Comparison of ENCODE assay signal across 15 mouse cellular contexts in genomic region chr8:12917831-12918230, GRCm38 (mm10). TPM values are rescaled to one million over a fixed set of nuclear protein-coding genes. Genes with fewer than 3 reads are reported as not detected.
DNase-seq lines count a peak whose midpoint lies in the region; ATAC-seq and TF ChIP-seq lines count a peak whose summit lies in the region.
"Had no signal": no experiment of that assay in that cellular context is flagged by ENCODE, and none has a peak within 500 bp of the region (broad histone marks: within the 10 kb centered on the region; RNA-seq: fewer than 3 reads in every experiment).

No protein-coding gene starts in this region.

- peak overlapping the region; percentile 33; the same call in 1 of the 2 replicates for H3K27ac ChIP-seq in kidney, adult 2 months (ENCODE audit: insufficient read depth, low read depth, low read length)
- H3K27ac ChIP-seq in kidney, embryonic 14.5 days (ENCODE audit: low read depth, low read length) = no peak overlapping the region
- H3K27ac ChIP-seq in forebrain, embryonic 14.5 days (ENCODE audit: low read depth, low read length) = no peak overlapping the region
- no peak overlapping the region for H3K27ac ChIP-seq in forebrain, embryonic 16.5 days (ENCODE audit: low read length)
- H3K27ac ChIP-seq in midbrain, embryonic 14.5 days (replicated peaks; ENCODE audit: low read depth, low read length) = no peak overlapping the region
- H3K27ac ChIP-seq: gastrocnemius, adult 2 months; lung, embryonic 15.5 days had no signal

- peaks cover 3% of the 10 kb centered on the region; the same call in 1 of the 2 replicates for H3K4me1 ChIP-seq in kidney, adult 2 months (ENCODE audit: control insufficient read depth, insufficient read depth, low read length)
- H3K4me1 ChIP-seq in kidney, embryonic 14.5 days (ENCODE audit: control insufficient read depth, insufficient read depth, low read length) = peaks cover 3% of the 10 kb centered on the region; the same call in 1 of the 2 replicates
- peaks cover 18% of the 10 kb centered on the region for H3K4me1 ChIP-seq in forebrain, embryonic 14.5 days (ENCODE audit: control insufficient read depth, insufficient read depth, low read length)
- peaks cover 33% of the 10 kb centered on the region for H3K4me1 ChIP-seq in forebrain, embryonic 16.5 days (replicated peaks; ENCODE audit: control insufficient read depth, insufficient read depth, low read length)
- H3K4me1 ChIP-seq in midbrain, embryonic 14.5 days (ENCODE audit: control insufficient read depth, insufficient read depth, low read length) = peaks cover 21% of the 10 kb centered on the region

- no peaks in the 10 kb centered on the region for H3K9me3 ChIP-seq in kidney, embryonic 14.5 days (ENCODE audit: control insufficient read depth, low read length)
- no peaks in the 10 kb centered on the region for H3K9me3 ChIP-seq in forebrain, embryonic 14.5 days (replicated peaks; ENCODE audit: control insufficient read depth, low read length)
- H3K9me3 ChIP-seq in forebrain, embryonic 16.5 days (ENCODE audit: control insufficient read depth, low read length) = no peaks in the 10 kb centered on the region
- no peaks in the 10 kb centered on the region for H3K9me3 ChIP-seq in midbrain, embryonic 14.5 days (ENCODE audit: control insufficient read depth, low read length)
- H3K9me3 ChIP-seq: lung, embryonic 15.5 days had no signal

- no peak overlapping the region for H3K4me3 ChIP-seq in kidney, adult 2 months (ENCODE audit: insufficient read depth, low read depth, low read length)
- no peak overlapping the region for H3K4me3 ChIP-seq in kidney, embryonic 14.5 days (ENCODE audit: low read length)
- peak overlapping the region; percentile 47; the same call in 1 of the 2 replicates for H3K4me3 ChIP-seq in forebrain, embryonic 14.5 days (ENCODE audit: low read depth, low read length)
- peak overlapping the region; percentile 41 for H3K4me3 ChIP-seq in forebrain, embryonic 16.5 days (replicated peaks; ENCODE audit: low read length)
- peak overlapping the region; percentile 57 for H3K4me3 ChIP-seq in midbrain, embryonic 14.5 days (replicated peaks; ENCODE audit: low read depth, low read length)
- H3K4me3 ChIP-seq: gastrocnemius, adult 2 months; lung, embryonic 15.5 days had no signal

- DNase-seq in kidney, adult 2 months = peak; percentile 82
- no peak for DNase-seq in forebrain, embryonic 14.5 days (ENCODE audit: low spot score)
- DNase-seq in midbrain, embryonic 14.5 days = no peak
- no peak for DNase-seq in adrenal gland, adult (ENCODE audit: inconsistent age in 2 of 2, low spot score in 1 of 2)
- no peak for DNase-seq in heart, adult 18-20 months
- DNase-seq: embryo, embryonic 11 days; gastrocnemius, adult 2 months; heart, postnatal 4 days; retina, postnatal 1 day; thymus, postnatal 36 days had no signal

- H3K27me3 ChIP-seq in kidney, adult 2 months (replicated peaks; ENCODE audit: control insufficient read depth, insufficient read depth, low read length) = no peaks in the 10 kb centered on the region
- no peaks in the 10 kb centered on the region for H3K27me3 ChIP-seq in kidney, embryonic 14.5 days (ENCODE audit: control insufficient read depth, insufficient read depth, low read length)
- no peaks in the 10 kb centered on the region for H3K27me3 ChIP-seq in forebrain, embryonic 14.5 days (replicated peaks; ENCODE audit: control insufficient read depth, insufficient read depth, low read length)
- H3K27me3 ChIP-seq in forebrain, embryonic 16.5 days (replicated peaks; ENCODE audit: control insufficient read depth, insufficient read depth, low read length) = no peaks in the 10 kb centered on the region
- no peaks in the 10 kb centered on the region for H3K27me3 ChIP-seq in midbrain, embryonic 14.5 days (ENCODE audit: control insufficient read depth, insufficient read depth, low read length)
- H3K27me3 ChIP-seq: lung, embryonic 15.5 days had no signal

- no peak for TF ChIP-seq CTCF in kidney, adult 2 months (conservative IDR thresholded peaks at IDR 0.05; ENCODE audit: insufficient read depth, insufficient read length, low read depth, low read length)

- no peak for TF ChIP-seq POLR2A in kidney, adult 2 months (IDR thresholded peaks at IDR 0.05; ENCODE audit: low read depth, low read length)

- no peak overlapping the region for H3K9ac ChIP-seq in kidney, embryonic 14.5 days (ENCODE audit: low read depth, low read length)
- no peak overlapping the region; the same call in 1 of the 2 replicates for H3K9ac ChIP-seq in forebrain, embryonic 14.5 days (ENCODE audit: low read length)
- no peak overlapping the region; the same call in 1 of the 2 replicates for H3K9ac ChIP-seq in forebrain, embryonic 16.5 days (replicated peaks; ENCODE audit: low read depth, low read length)
- no peak overlapping the region; the same call in 1 of the 2 replicates for H3K9ac ChIP-seq in midbrain, embryonic 14.5 days (replicated peaks; ENCODE audit: low read length)
- H3K9ac ChIP-seq: lung, embryonic 15.5 days had no signal

- no peaks in the 10 kb centered on the region for H3K36me3 ChIP-seq in kidney, adult 2 months (ENCODE audit: control insufficient read depth, insufficient read depth, low read length)
- no peaks in the 10 kb centered on the region for H3K36me3 ChIP-seq in kidney, embryonic 14.5 days (ENCODE audit: control insufficient read depth, insufficient read depth, low read length)
- H3K36me3 ChIP-seq in forebrain, embryonic 14.5 days (ENCODE audit: control insufficient read depth, insufficient read depth, low read length) = peaks cover 3% of the 10 kb centered on the region; the same call in 1 of the 2 replicates
- H3K36me3 ChIP-seq in forebrain, embryonic 16.5 days (ENCODE audit: control insufficient read depth, insufficient read depth) = no peaks in the 10 kb centered on the region
- H3K36me3 ChIP-seq in midbrain, embryonic 14.5 days (ENCODE audit: control insufficient read depth, insufficient read depth, low read length) = no peaks in the 10 kb centered on the region
- H3K36me3 ChIP-seq: lung, embryonic 15.5 days had no signal

- WGBS in kidney, adult 2 months = 34% methylated on average over 4 of the region's 4 CpGs
- 86% methylated on average over 4 of the region's 4 CpGs for WGBS in kidney, embryonic 14.5 days
- 91% methylated on average over 4 of the region's 4 CpGs for WGBS in forebrain, embryonic 14.5 days
- 94% methylated on average over 4 of the region's 4 CpGs for WGBS in forebrain, embryonic 16.5 days
- WGBS in midbrain, embryonic 14.5 days = 94% methylated on average over 4 of the region's 4 CpGs

- ATAC-seq in kidney, embryonic 14.5 days (ENCODE audit: low FRiP score, low TSS enrichment) = no peak
- ATAC-seq in forebrain, embryonic 14.5 days = no peak
- no peak for ATAC-seq in forebrain, embryonic 16.5 days
- no peak for ATAC-seq in midbrain, embryonic 14.5 days (ENCODE audit: low FRiP score, low TSS enrichment)
- ATAC-seq: activated CD4-positive, CD25-positive, alpha-beta regulatory T cell, adult 4 months had no signal

- H3K4me2 ChIP-seq in kidney, embryonic 14.5 days (replicated peaks; ENCODE audit: low read depth, low read length) = no peak overlapping the region
- peak overlapping the region; percentile 88 for H3K4me2 ChIP-seq in forebrain, embryonic 14.5 days (ENCODE audit: low read length)
- H3K4me2 ChIP-seq in forebrain, embryonic 16.5 days (ENCODE audit: low read length) = peak overlapping the region; percentile 69
- H3K4me2 ChIP-seq in midbrain, embryonic 14.5 days (ENCODE audit: low read length) = peak overlapping the region; percentile 78
- H3K4me2 ChIP-seq: liver, embryonic 11.5 days; lung, embryonic 15.5 days had no signal

RNA-seq across cellular contexts. Expression of gene Mcf2l, which starts 44.2 kb away (rescaled TPM):
- polyA plus RNA-seq in kidney, adult 2 months (2012; rRNA removed) = 15.1 and 16.6 TPM in 2 replicates
- 12.6 and 22.4 TPM in 2 replicates for polyA plus RNA-seq in kidney, embryonic 14.5 days (2014; fragmentation: Nextera tagmentation; extraction: Ambion mirVana)
- 85.2 and 130 TPM in 2 replicates for polyA plus RNA-seq in forebrain, embryonic 14.5 days (2014; fragmentation: Nextera tagmentation; extraction: Ambion mirVana)
- 153 and 163 TPM in 2 replicates for polyA plus RNA-seq in forebrain, embryonic 16.5 days (2015; fragmentation: Nextera tagmentation; extraction: Ambion mirVana)
- 173 and 174 TPM in 2 replicates for polyA plus RNA-seq in midbrain, embryonic 14.5 days (2014; fragmentation: Nextera tagmentation; extraction: Ambion mirVana)
- 10 to 100 TPM; 75.1 to 93.4 TPM for total RNA-seq in heart, adult 18-20 months (2021)

Comparison
In these comparisons a context has a peak if more than half of its experiments do, and no peak if none do; other contexts are left out.
1. H3K4me3 ChIP-seq: peak in forebrain, embryonic 14.5 days (single experiment), forebrain, embryonic 16.5 days (single experiment) and midbrain, embryonic 14.5 days (single experiment); none in kidney, adult 2 months (single experiment) and kidney, embryonic 14.5 days (single experiment).